Mouse (Mus musculus): ENCODE data around the gene Atxn7.
A peak's percentile ranks its signal among the peaks of the same experiment; 100 is the strongest.
"Not testable (repeated sequence)": the region's sequence is repeated elsewhere in the genome, so short reads cannot be mapped to it uniquely, and the experiment has no call there.

The Atxn7 gene

DNA sequence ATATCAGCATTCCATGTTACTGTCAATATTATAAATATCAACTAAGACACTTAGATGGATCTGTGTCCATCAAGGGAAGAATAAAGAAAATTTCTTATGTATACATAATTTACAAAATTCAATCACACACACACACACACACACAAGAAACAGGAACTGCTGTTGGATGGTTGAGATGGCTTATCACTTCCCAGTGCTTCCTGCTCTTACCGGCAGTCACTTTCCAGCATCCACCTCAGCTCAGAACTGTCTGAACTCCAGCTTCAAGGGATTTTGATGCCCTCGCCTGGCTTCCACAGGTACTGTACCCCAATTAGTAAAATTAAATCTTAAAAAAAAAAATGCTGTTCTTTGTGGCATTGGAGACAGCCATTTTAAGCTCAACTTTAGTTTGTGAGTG lies 27.2 kb downstream of the Atxn7 start:
- DNase-seq: no peak

DNA sequence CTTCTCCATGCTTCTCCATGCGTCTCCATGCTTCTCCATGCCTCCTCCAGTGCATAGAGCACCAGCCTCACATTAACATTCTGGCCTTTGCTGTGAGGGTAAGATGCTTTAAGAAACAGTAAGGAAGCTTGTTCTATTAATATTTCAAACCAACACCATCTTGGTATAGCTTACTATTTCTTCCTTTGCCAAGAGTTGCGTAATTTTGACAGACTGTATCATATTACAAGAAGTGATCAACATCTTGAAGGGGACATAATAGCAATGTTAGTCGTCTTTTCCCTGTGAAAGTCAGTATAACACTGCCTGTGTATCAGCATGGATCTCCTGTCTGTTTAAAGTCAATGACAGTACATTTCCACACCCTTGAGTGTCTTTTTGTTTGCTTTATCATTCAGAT lies 29.5 kb downstream of the Atxn7 start:
- DNase-seq: no peak

DNA sequence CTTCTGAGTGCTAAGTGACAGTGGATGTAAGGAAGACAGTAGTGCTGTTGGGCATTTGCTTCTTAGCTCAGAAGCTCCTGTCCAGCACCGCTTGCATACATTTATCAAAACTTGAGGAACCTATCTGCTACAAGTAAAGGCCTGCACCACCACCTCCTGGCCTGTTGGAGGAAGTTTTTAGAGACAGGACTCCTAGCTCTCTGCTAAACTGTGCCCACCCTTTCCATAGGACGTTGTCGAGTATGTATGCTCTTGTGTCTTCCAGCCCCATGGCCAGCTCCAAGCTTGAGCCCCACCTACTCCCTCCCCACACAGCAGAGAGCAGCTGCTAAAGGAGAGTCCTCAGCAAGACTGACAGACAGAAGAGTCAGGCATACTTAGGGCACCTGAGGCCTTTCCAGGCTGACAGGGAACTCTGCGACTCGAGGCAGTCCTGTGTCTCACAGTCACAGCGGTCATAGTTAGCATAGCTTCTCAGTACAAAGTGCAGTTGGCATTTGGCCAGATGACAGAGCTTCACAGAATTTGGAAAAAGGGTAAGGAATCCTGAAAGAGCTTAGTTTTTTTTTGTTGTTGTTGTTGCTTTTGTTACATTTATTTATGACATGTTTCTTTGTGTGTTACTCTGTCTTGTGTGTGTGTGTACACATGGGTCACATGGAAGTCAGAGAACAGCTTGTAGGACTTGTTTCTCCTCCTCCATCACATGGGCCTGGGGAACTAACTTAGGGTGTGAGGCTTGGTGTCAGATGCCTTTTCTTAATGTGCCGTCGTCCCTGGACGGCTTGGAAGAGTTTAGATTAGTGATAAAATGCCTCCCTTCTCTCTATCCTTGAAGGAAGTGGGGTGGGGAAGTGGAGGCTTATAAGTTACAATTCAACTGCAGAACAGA lies 34.2 kb downstream of the Atxn7 start:
- DNase-seq: peak; percentile 60

DNA sequence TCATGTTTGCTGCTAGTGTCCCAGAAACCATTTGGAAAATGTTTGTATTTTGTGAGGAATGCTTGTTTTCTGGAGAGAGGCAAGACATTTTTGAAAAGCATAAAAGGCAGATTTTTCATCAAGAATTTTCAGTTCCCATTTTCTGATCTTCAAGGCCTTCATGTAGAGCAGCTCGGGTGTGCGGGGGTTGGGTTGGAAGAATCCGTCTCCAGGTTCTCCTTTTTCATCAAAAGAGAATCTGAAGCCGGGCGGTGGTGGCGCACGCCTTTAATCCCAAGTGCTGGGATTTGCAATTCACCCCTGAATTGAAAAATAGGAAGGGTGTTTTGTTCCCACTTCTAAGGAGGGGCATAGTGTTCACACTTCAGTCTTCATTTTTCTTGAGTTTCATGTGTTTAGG lies 41.5 kb downstream of the Atxn7 start:
- no peak for DNase-seq

DNA sequence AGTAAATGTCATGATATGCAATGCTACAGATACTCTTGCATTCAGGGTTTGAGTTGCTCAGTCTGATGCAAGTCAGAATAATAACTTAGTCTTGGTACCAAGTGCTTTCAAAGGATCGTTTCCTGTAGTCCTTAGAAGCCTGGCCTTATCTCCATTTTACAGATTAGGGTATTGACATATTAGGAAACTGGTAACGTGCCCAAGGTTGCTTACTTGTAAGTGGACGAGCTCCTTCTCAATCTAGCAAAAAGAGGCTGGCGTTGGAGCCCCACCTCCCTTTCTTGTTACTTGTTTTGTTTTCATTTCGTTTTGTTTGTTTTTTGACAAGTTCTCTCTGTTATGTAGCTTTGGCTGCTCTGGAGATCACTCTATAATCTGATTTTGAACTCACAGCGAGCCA lies 48.5 kb downstream of the Atxn7 start:
- DNase-seq: no peak

DNA sequence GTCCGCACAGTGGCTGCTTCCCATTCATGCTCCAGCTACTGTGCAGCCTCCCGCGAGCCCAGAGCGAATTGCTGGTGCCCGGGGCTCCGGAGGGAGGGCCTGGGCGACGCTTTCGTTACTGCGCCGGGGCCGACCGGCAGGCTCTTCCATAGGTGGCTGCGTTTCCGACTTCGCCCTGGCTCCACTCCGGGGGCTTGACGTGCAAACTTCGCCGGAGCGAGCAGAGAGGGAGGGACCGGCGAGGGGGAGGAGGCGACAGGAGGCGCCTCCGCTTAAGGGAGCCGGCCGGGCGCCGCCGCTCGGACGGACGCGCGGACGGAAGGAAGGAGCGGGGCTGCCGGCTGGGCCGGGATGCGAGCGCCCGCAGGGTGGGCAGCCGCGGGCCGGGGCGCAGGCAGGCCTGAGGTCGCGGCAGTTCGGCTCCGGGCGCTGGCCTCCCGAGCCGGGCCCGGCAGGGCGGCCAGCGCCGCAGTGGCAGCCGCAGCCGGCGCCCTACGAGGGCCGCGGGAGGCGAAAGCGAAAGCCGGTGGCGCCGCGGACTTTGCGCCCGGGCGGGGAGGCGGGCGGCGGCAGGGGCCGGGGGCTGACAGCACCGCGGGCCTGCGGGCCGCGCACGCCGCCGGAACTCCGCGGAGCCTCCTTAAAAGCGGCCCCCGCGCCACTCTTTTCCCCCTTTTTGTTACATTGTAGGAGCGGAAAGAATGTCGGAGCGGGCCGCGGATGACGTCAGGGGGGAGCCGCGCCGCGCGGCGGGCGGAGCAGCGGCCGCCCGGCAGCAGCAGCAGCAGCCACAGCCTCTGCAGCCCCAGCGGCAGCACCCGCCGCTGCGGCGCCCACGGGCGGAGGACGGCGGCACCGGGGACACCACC lies 51.4 kb downstream of the Atxn7 start:
- peak; percentile 93 for DNase-seq

DNA sequence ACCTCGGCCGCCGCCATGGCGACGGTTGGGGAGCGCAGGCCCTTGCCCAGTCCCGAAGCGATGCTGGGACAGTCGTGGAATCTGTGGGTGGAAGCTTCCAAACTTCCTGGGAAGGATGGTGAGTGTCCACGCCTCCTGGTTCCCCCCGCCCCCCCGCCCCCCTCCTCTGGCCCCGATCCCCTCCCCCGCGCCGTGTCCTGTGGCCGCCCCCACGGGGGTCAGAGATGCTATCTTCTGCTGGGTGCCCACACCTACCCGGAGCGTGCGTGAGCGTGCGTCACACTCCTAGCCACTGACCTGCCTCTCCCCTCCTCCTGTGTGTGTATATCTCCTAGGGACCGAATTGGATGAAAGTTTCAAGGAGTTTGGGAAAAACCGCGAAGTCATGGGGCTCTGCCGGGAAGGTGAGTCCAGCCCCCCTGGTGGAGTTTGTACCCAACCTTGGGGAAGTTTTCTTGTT lies 52.0 kb downstream of the Atxn7 start:
- DNase-seq: no peak

DNA sequence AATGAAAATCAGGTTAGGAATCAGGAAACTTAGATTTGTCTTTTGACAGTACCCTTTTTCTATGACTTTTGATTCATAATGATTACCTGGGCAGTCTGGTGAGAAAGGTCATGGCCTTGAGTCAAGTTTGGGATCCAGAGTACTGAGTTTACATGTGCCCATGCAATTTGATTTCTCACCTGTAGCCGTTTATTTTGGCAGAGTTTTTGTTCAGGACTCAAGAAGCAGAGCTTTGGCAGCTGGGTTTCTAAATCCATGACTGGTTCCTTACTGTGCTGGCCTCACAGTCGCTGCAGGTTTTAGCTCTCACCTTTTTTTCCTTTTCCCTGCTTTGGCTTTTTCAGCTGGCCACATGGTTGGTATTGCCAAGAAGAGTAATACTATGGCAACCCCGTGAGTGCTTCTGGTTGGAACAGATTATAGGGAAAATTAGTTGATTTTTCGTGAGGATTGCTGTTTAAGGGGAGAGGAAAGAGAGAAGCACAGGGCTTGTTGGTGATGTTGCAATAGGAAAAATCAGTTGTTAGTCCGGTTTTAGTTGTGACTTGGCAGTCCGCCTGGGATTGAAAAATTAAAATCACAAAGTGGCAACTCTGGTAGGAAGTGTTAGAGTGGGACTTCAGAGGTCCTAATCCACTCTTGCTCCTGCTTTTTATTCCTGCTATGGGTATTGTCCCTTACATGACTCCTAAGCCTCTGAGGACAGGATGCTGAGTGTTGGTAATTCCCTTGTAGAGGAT lies 53.6 kb downstream of the Atxn7 start:
- DNase-seq: no peak

DNA sequence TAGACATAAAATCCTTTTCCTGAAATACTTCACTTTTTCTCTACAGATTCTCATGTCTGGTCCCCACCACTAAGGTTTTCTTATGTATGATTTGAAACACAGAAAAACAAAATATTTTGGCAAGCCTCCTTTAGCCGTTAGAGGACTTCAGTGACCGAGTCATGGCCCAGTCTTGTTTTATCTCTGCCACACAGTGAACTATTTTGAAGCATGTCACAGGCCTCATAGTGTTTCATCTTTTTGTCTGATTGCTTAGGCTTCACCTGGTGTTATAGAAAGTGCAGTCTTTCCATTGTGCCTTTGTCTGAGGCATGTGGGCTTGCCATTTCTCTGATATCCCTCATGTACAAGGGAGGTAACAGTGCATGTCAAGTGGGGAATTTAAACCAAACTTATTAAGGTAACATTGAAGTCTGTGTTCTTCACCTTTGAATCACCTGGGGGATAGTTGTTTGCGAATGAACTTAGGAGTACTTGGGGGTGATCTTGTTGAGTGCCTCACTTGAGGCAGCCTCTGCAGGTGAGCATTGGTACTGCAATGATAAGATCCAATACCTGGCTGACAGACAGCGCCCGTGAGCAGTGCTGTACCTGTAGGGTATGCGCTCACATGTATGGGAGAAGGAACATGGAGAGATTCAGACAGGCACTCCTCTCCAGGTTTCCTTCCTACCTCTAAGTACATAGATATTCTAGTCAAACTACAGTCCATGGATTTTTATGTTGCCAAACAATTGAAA lies 58.1 kb downstream of the Atxn7 start:
- DNase-seq: peak; percentile 19

DNA sequence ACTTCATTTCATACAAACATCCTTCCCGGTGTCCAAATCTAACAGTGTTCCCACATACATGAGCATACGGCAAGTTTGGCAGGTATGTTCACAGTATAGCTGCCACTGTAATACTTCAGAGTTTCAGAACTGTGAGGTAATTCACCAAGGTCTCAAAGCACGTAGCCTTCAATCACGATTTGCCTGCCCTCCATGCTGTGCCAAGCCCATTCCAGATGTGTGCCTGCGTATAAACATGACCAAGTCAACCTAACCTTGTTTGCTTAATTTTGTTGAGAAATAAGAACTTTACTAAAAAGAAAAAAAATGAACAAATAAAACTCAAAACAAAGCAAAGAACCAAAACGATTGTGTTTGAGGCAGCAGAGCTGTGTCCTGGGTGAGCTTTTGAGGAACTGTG lies 60.0 kb downstream of the Atxn7 start:
- DNase-seq: no peak

DNA sequence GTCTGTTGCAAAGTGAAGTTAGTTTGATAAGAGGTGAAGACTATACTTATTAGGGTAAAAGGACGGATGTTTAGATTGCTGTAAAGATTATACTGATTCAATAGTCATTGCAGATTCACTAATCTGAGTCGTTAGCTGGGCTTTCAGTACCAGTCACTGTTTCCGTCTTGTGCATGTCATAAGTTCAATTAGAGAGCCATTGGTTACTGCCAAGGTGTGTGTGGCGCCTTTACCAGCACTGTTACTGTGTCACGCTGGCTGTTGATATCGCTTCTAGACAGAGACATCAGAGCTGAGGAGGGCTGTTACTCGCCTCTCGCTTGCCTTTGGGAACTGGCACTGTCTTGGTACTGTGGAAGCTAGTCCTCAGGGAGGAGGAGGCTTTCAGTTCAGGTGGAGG lies 64.6 kb downstream of the Atxn7 start:
- DNase-seq: no peak

DNA sequence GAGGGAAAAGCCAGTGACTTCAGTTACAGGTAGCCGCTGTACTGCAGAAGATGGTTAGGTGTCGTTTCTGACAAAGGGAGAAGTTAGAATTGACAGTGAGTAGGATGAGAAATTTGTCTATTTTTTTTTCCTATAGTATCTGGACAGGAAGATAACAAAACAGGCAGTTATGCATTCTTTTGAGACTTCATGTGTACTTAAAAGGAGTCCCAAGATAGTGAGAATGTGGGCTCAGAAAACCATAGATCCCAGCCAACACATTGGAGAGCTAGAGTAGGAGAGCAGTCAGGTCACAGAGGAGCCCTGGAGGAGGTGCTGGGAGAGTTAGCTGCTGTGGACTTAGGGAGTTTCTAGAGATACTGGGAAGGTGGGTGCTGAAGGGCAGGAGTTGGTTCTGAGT lies 69.4 kb downstream of the Atxn7 start:
- DNase-seq: no peak

DNA sequence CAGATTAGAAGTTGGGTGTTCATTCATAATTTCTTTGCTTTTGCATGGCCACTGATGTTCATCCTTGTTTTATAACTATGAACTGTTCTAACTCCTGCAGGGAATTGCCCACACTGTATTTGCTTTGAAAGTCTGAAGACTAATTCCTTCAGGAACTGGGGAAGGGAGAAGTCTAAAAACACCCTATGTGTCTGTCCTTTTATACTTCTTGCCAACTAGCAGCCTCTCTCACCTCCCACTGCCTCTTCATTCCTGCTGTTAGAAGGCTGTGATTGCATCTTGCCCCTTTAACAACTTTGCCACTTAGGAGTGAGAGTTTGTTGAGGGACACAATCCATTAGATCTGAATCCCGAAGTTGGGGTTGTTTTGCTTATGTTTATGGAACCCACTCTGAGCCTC lies 71.6 kb downstream of the Atxn7 start:
- no peak for DNase-seq

DNA sequence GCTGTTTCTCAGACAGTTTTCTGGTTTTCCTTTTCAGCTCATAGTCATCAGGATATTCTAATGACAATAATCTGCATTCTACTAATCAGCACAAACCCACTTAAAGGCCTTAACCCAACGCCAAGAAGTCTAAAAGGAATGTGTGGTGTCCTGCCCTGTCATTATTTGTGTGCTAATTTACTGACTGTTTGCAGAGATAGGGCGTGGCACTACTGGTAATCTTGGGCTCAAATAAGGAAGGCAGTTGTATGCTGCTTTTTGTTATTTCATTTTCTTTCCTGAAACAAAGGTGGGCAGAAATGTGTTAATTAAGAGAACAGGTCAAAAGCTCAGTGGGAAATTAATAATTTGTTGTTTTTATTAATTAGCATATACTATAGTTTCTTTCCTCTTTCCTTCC lies 75.1 kb downstream of the Atxn7 start:
- DNase-seq: no peak

DNA sequence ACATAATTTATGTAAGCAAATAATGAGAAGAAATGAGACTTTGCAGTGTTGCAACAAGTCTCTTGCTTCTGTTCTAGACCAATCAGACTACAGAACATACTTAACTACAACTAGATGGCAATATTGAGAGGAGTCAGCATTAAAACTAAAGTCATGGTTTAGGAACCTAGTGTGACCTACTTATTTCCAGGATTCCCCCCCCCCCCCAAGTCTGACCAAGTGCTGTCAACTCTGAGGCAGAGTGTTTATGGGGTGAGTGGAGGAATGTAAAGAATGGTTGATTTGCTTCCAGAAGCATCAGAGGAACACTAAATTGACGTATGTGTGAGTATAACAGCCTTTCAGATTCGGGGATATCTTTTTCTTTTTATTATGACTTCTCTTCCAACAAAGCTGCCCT lies 77.0 kb downstream of the Atxn7 start:
- DNase-seq: no peak

DNA sequence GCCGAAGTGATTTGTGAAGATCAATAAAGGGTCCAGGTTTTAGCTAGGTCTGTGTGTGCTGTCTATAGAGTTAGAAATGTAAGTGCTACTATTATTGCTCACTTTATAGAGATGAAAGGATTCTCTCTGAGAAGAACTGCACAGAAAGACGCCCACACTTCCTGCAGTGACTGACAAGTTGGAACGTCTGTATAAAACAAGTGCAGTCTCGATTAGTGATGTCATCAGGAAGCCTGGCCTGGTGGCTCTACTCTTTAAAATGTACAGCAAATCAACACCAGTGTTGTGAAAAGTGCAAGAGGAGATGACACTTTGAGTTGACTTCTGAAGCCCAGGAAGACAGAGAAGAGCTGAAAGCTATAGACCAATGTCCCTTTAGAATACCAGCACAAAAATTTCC lies 81.1 kb downstream of the Atxn7 start:
- no peak for DNase-seq

DNA sequence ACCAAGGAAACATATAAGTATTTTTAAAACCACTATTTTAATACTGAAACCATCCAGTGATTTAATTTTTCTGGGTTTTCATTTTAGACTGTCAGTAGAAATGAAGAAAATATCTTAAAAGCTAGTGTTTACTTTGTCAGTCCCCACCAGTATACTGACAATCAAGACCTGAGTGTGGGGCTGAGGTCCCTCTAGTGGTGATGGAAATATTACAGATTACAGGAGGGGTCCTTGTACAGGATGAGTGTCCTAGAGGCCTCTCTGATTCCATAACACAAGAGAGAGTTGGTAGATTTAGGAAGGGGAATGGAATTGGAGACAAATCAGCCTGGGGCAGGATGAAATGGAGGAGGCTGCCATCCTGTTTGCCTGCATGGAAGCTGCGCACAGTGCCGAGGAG lies 93.1 kb downstream of the Atxn7 start:
- peak; percentile 34 for DNase-seq

DNA sequence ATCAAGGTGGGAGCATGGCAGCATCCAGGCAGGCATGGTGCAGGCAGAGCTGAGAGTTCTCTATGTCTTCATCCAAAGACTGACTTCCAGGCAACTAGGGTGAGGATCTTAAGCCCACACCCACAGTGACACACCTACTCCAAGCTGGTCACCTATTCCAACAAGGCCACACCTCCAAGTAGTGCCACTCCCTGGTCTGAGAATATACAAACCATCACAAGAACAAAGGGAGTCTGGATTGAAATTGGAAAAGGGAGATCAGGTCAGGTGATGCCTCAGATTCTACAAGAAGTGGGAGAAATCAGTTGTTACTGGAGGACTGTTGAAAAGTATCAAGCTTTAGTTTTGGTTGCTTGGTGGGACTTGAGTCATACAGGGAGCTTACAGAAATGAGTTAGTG lies 98.4 kb downstream of the Atxn7 start:
- DNase-seq: not testable (repeated sequence)

DNA sequence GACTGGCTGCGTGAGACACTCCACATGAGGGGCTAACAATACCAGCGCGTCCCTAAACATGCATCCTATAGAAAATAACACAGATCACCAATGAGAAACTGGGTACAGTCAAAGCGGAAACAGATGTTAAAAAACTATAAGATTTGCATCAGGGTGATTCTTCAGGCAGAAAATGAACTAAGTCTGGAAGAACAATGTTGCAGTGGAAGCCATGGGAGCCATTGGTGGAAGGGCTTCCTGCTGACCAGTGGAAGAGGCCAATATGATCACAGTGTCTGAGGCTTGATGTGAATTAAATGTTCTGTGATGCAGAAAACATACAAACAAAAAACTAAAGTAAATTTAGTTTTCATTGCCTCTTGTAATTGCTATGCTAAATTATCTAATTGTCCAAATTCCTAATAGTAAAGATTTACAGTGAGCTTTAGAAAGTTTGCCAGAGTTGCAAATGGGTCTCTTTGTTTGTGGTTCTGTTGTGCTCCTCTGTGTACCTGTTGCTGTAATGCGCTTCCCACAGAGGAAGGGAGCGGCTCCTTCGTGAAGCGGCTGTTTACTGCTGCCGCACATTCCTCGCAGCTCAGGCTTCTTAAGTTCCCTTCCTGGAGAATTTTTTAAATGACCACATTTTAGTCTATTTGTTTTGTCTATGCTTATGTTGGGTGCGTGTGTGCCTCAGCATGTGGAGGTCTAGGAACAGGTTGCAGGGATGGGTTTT lies 101.4 kb downstream of the Atxn7 start:
- no peak for DNase-seq

DNA sequence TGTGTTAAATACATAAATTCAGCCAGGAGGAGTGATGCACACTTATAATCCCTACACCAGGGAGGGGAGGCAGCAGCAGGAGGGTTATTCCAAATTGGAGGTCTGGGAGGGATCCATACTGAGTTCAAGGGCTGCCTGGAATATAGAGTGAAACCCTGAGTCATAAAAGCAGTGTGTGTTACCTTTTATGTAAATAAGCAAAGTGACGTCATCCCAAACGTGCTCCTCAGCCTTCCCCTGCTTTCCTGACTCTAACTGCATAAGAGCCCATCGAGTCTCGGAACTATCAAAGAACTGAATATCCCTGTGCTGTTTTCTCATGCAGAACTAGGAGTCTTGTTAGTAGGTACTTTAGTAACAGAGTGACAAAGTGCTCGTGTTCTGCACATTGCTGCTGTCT lies 102.1 kb downstream of the Atxn7 start:
- DNase-seq: no peak

DNA sequence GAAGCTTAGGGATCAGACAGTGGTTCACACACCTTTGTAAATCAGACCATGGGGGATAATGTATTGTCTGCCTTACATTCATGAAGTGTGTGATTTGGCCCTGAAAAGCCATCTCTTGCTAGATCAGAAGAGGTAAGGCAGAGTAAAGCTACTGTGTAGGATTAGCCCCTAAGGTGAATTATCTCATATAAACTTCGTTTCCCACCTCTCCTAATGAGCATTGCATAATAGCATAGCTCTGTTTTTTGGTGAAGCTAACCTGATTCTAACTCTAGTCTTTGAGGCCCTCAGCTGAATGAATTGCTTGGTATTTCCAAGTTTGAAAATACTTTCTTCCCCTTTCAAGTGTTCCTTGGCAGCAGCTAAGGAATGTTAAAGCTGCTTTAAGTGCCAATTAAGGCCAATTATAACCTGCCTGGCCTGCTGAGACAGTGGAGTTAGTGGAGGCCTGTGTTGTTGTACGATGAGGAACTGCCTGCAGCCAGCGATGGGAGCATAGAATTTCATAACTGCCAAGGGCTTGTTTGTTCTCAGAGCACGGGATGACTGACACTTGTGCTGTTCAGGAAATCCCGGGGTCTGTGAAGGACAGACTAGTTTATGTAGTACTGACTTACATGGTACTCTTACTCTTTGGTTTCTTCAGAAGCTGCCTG lies 103.4 kb downstream of the Atxn7 start:
- DNase-seq: peak; percentile 26

Data from kidney, postnatal 14 days (tissue).